Mouse (Mus musculus): Measurements from ENCODE around the gene Fat1.
A peak's percentile ranks its signal among the peaks of the same experiment; 100 is the strongest.

Gene Fat1

DNA sequence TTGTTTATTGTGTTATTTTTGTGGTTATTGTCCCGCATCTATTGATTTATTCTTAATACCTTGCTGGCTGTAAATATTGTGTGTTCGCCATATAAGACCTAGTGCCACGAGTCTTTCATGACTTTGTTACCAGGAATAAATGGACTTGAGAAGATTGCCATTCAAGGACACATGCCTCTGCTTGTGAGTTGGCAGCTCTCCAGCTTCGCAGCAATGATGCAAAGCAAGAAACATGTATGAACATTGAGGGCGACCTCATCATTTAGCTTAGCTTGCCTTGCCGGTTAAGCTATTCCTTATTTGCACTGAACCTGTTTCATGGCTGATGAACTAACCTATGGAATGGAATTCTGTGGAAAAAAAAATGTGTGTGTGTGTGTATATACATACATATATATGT, 26.2 kb downstream of the Fat1 start:
- DNase-seq (ENCODE audit: low spot score), result no peak

- DNase-seq (ENCODE audit: low spot score), result no peak
These were observed 27.5 kb downstream of the Fat1 start for GRCm38 (mm10) chr8:44962572-44963231.

- no peak for DNase-seq (ENCODE audit: low spot score)
These were observed 32.3 kb downstream of the Fat1 start for GRCm38 (mm10) chr8:44967521-44968039.

DNA sequence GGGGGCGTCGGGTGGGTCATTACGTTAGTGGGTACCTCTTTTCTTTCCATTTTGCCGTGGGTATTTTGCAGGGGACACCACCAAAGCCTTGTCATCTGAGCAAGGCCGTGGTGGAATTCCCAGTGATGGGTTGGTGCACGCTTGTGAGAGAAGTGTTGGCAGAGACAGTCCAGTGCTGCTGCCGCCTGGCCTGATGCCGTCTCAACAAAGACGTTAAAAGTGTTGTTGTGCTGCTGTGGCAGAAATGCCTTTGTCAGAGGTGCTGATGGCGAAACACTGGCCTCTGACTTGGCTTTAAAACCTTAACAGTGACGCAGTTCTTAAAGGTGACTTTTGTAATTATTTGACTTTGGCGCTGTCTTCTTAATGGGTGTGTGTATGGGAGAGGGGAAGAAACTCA, 34.8 kb downstream of the Fat1 start:
- DNase-seq (ENCODE audit: low spot score), result no peak

GRCm38 (mm10) chr8:44971346-44971745, 36.1 kb downstream of the Fat1 start:
- no peak for DNase-seq (ENCODE audit: low spot score)

DNA sequence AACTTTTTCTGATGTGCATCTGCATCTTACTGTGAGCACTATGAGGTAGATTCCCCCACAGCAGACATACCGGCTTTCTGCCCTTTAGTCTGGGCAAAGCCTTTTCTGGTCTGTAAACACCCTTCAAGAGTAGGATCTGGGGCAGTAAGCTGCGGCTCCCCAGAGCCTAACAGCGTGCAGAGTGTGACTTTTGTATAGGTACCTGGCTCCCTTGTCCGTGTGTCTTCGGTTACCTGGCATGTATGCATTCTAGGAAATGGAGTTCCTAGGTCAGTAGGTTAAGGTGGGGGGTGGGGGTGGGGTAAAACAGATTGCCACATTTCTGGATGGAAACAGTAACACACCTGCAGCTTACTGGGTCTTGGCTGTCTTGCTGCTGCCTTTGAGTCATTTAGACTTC, 36.7 kb downstream of the Fat1 start:
- no peak for DNase-seq (ENCODE audit: low spot score)

DNA sequence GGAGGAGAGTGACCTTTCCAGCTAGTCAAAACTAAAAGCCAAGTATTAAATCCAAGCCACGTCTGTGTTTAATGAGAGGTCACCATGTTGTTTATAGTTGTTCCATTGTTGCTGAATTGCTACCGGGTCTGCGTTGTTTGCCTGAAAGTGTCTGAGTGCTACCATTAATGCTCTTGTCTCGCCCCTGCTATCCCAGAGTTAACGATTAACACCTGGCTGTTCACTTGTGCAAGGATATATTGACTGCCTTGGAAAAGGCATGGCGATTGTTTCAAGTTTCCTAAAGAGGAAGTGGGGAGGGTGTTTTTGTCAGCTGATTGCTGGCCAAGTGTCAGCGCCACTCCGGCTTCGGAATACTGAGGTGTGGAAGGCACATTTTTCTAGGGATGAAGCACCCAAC, 39.9 kb downstream of the Fat1 start:
- DNase-seq (ENCODE audit: low spot score), result no peak

DNA sequence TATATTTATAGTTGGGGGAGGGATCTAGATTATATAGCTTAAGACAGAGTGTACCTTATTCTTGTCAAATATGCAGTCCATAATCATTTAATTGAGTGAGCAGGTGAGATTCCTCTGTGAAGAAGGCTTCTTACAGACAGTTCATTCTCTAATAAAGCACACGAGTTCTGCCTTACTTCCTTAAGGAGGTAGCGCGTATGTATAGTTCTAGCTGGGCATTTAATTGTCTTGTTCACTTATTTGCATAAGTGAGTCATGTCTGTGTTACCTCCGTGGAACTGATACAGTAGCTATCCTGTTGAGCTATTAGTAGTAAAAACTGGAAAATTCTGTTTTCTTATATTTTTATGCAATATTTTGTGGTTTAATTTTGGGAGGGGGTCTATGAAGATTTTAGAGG, 40.4 kb downstream of the Fat1 start:
- no peak for DNase-seq (ENCODE audit: low spot score)

- DNase-seq (ENCODE audit: low spot score), result no peak
These were observed 43.4 kb downstream of the Fat1 start for GRCm38 (mm10) chr8:44978622-44979021.

DNA sequence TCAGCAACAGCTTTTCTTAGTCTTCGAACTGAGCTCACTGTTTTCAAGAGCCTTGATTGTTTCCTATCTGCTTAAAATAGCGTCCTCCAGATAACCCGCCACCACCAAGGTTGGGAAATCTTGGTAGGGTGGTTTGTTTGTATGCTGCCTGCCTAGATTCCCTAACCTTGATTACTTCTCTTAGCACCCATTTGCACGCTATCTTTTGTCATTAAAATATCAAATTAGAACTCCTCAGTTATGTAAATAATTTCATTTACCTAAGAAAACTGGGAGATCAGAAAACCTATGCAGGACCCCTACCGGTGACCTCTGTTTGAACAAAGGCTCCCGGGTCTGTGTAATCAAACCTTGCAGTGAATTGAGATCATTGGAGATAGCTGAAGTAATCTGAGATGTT, 44.0 kb downstream of the Fat1 start:
- DNase-seq (ENCODE audit: low spot score), result no peak

DNA sequence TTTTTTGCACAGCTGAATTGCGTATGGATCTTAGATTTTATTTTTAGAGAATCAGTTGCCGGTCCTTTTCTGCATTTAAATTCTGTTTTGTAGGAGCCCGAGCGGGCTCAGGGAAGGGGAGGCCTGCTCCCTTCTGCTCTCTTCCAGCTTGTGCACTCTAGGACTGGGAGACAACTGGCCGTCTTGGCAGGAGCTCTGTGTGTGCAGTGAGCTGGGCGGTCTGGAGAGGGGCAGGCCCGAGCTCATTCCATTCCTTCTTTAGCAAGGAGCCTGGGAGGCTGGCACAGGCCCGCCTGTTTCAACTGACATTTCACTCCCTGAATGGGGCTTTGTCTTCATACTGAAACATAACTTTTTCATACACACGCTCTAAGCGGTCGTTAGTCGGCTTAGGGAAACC, 44.8 kb downstream of the Fat1 start:
- DNase-seq (ENCODE audit: low spot score), result peak; percentile 30

- no peak for DNase-seq (ENCODE audit: low spot score)
These were observed 50.4 kb downstream of the Fat1 start for GRCm38 (mm10) chr8:44985326-44986288.

- no peak for DNase-seq (ENCODE audit: low spot score)
These were observed 56.6 kb downstream of the Fat1 start for GRCm38 (mm10) chr8:44991700-44992487.

DNA sequence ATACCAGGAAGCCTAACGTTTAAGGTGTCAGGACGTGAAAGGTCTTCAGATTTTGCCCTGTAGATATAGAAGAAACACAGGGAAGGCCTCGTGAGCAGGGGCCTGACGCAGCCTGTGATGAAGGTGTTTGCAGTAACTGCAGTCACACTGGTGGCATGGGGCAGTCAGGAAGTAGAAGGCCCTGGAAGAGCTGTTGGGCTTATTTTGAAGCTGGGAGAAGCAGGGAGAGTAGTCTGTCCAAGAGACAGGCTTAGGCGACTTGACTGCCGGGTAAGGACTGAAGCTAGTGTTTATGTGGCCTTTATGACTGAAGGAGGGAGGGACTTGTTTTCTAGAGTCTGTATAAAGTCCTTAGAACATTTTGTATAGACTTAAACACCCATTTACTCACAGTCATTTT, 57.4 kb downstream of the Fat1 start:
- DNase-seq (ENCODE audit: low spot score), result no peak

GRCm38 (mm10) chr8:44993376-44993775, 58.1 kb downstream of the Fat1 start:
- no peak for DNase-seq (ENCODE audit: low spot score)

DNA sequence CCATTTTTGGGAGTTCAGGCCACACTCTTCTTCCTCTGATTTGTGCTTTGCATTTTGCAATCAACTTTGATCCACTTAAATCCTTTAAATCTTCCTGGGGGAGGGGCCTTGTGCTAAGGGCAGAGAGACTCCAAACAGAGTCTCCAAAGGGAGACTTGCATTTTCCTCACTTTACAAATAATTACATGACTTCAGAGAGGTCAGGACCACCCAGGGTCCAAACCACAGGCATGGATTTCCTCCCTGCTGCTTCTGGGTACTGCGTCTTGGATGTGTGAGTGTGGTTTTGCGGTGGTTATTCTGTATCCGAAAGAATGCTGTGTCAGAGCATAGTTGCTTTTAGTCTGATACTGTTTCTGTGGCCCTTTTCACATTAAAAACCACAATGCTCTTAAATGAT, 61.2 kb downstream of the Fat1 start:
- no peak for DNase-seq (ENCODE audit: low spot score)

DNA sequence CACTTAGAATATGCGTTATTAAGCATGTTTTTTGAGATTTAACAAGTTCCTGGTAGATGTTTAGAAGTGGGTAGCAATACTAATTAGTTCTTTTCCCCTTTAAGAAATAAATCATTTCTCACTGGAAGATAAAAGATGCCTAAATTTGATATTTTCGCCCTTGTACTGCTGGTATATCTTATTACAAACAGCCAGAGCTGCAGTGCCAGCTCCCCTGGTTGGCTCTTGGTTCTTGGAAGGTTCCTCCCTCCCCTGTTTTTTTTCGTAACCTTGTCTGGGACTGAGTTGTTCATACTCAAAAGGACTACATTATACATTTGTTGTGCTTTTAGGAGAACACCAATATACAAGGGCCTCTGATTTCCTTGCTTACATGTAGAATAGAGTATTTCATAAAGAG, 62.1 kb downstream of the Fat1 start:
- no peak for DNase-seq (ENCODE audit: low spot score)

DNA sequence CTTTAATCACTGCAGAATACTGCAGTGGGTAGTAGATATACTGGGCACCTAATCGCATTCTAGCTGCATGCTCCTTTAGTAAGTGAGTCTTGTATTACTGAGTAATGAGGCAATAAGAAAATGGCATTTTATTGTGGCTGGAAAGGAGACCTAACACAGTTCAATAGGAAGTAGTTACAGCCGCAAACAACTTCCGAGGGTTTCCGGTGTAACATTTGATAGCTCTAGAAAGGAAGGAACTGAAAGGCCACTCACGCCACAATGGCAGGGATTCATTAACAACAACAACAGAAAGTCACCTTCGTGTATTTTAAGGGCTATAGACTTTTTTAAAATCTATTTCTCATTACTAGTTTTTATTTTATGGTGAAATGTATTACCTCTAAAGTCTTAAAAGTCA, 62.6 kb downstream of the Fat1 start:
- no peak for DNase-seq (ENCODE audit: low spot score)

- no peak for DNase-seq (ENCODE audit: low spot score)
These were observed 63.0 kb downstream of the Fat1 start for GRCm38 (mm10) chr8:44998275-44998674.

GRCm38 (mm10) chr8:44998681-44999277, 63.5 kb downstream of the Fat1 start:
- no peak for DNase-seq (ENCODE audit: low spot score)

DNA sequence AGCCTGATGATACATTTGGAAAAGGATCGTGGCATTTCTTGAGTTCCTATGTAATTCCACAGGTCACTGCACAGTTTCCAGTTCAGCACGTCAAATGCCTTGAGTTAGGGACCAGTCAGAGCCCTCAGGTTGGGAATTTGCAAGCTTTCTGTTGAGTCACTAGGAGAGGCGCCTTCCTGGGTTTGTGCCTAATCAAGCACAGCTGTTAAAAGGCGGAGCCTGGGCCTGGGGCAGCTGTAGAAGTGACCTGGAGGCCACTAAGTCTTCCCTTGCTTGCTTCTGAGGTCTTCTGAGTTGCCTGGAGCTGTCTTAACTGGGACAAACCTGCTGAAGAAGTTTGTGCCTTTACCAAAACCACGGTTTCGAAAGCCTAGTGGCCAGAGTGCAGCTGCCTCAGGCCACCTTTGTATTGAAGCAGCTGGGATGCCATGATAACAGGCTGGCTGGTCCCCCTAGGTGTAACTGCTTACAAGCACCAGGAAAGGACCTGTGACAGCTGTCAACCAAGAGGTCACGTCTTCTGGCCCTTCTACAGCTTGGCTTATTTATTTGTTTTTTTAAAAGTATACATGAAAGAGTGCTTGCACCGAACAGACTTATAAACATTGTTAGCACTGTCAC, 66.4 kb downstream of the Fat1 start:
- no peak for DNase-seq (ENCODE audit: low spot score)

DNA sequence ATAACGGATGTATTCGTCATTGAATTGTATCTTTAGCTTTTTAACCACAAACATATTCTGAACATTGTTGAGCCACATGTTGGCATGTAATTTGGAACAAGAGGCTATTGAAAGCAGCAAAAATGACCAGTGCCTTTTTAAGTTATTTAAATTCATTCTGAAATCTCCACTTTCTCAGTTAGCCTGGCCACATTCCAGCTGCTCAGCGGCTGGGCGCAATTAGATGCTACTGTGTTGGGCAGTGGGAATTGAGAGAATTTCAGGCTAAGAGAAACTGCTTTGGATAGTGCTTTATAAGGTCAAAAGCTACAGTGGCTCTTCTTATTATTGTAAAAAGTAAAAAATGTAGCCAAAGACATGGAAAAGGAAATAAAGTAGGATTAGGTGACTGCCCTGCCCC, 67.4 kb downstream of the Fat1 start:
- DNase-seq (ENCODE audit: low spot score), result no peak
